Mouse (Mus musculus): Measurements from ENCODE around the gene Ndufb2.

Ndufb2 gene

GRCm38 (mm10) chr6:39579552-39579951 is 12.8 kb upstream of the Ndufb2 start:
- in situ Hi-C loops (cut with MseI, MboI), result no loop called here

- in situ Hi-C loops (cut with MseI, MboI), result no loop called here
These were observed 11.8 kb upstream of the Ndufb2 start for GRCm38 (mm10) chr6:39580558-39580957.

- in situ Hi-C loops (cut with MseI, MboI), result no loop called here
These were observed 11.1 kb upstream of the Ndufb2 start for GRCm38 (mm10) chr6:39581087-39581784.

GRCm38 (mm10) chr6:39585517-39585916 is 6.9 kb upstream of the Ndufb2 start, which contains the start of gene Gm42420:
Gene Gm42420 (plus strand): TSS chr6:39585753.
- in situ Hi-C loops (cut with MseI, MboI), result no loop called here

- in situ Hi-C loops (cut with MseI, MboI), result no loop called here
These were observed 893 bp upstream of the Ndufb2 start for GRCm38 (mm10) chr6:39591481-39591880.

- in situ Hi-C loops (cut with MseI, MboI), result loop anchor here in 1 of 2 experiments (25.0 kb wide), 1 partner anchor 186 kb away; no protein-coding TSS in a partner anchor
These were observed 8.5 kb downstream of the Ndufb2 start for GRCm38 (mm10) chr6:39600851-39601250.

GRCm38 (mm10) chr6:39601828-39602227 is 9.5 kb downstream of the Ndufb2 start:
- in situ Hi-C loops (cut with MseI, MboI), result loop anchor here in 1 of 2 experiments (25.0 kb wide), 1 partner anchor 185 kb away; no protein-coding TSS in a partner anchor

- in situ Hi-C loops (cut with MseI, MboI), result loop anchor here in 1 of 2 experiments (25.0 kb wide), 1 partner anchor 183 kb away; no protein-coding TSS in a partner anchor
These were observed 12.2 kb downstream of the Ndufb2 start for GRCm38 (mm10) chr6:39604565-39604964.

- in situ Hi-C loops (cut with MseI, MboI), result loop anchor here in 1 of 2 experiments (25.0 kb wide), 1 partner anchor 181 kb away; no protein-coding TSS in a partner anchor
These were observed 13.7 kb downstream of the Ndufb2 start for GRCm38 (mm10) chr6:39606056-39606455.

- in situ Hi-C loops (cut with MseI, MboI), result loop anchor here in 1 of 2 experiments (25.0 kb wide), 1 partner anchor 180 kb away; no protein-coding TSS in a partner anchor
These were observed 14.5 kb downstream of the Ndufb2 start for GRCm38 (mm10) chr6:39606862-39607261.

GRCm38 (mm10) chr6:39607365-39607764 is 15.0 kb downstream of the Ndufb2 start:
- in situ Hi-C loops (cut with MseI, MboI), result loop anchor here in 1 of 2 experiments (25.0 kb wide), 1 partner anchor 180 kb away; no protein-coding TSS in a partner anchor

GRCm38 (mm10) chr6:39610207-39610606 is 17.8 kb downstream of the Ndufb2 start:
- in situ Hi-C loops (cut with MseI, MboI), result loop anchor here in 1 of 2 experiments (25.0 kb wide), 1 partner anchor 177 kb away; no protein-coding TSS in a partner anchor

- in situ Hi-C loops (cut with MseI, MboI), result loop anchor here in 1 of 2 experiments (25.0 kb wide), 1 partner anchor 176 kb away; no protein-coding TSS in a partner anchor
These were observed 18.9 kb downstream of the Ndufb2 start for GRCm38 (mm10) chr6:39611296-39611695.

All from mouse trophoblast stem cell (cell line).